Mouse (Mus musculus) ovary, postnatal 14 days (tissue): ENCODE results near the gene Ankrd33b.

Experiments
- DNase-seq: peaks from one replicate; pipeline ENCODE4 v3.0.0; 2022; ENCODE audit warnings: low spot score

Gene Ankrd33b

GRCm38 (mm10) chr15:31366596-31367480 is 688 bp downstream of the Ankrd33b start:
- DNase-seq = no peak

- DNase-seq = no peak
These were observed 1.6 kb downstream of the Ankrd33b start for GRCm38 (mm10) chr15:31365720-31366591.

GRCm38 (mm10) chr15:31365041-31365719 is 2.3 kb downstream of the Ankrd33b start:
- no peak for DNase-seq

- no peak for DNase-seq
These were observed 3.1 kb downstream of the Ankrd33b start for GRCm38 (mm10) chr15:31364396-31364795.

GRCm38 (mm10) chr15:31363981-31364361 is 3.6 kb downstream of the Ankrd33b start:
- no peak for DNase-seq

GRCm38 (mm10) chr15:31363241-31363980 is 4.1 kb downstream of the Ankrd33b start:
- no peak for DNase-seq

GRCm38 (mm10) chr15:31361259-31361853 is 6.2 kb downstream of the Ankrd33b start:
- no peak for DNase-seq

GRCm38 (mm10) chr15:31360593-31360992 is 6.9 kb downstream of the Ankrd33b start:
- DNase-seq = no peak

- no peak for DNase-seq
These were observed 7.7 kb downstream of the Ankrd33b start for GRCm38 (mm10) chr15:31359805-31360204.

- no peak for DNase-seq
These were observed 14.8 kb downstream of the Ankrd33b start for GRCm38 (mm10) chr15:31352494-31353279.

GRCm38 (mm10) chr15:31349810-31350341 is 17.6 kb downstream of the Ankrd33b start:
- DNase-seq = no peak

GRCm38 (mm10) chr15:31349046-31349445 is 18.5 kb downstream of the Ankrd33b start:
- no peak for DNase-seq

GRCm38 (mm10) chr15:31348241-31348640 is 19.3 kb downstream of the Ankrd33b start:
- no peak for DNase-seq

GRCm38 (mm10) chr15:31346508-31346907 is 21.0 kb downstream of the Ankrd33b start:
- no peak for DNase-seq

- no peak for DNase-seq
These were observed 22.2 kb downstream of the Ankrd33b start for GRCm38 (mm10) chr15:31345366-31345765.

GRCm38 (mm10) chr15:31344811-31345211 is 22.7 kb downstream of the Ankrd33b start:
- DNase-seq = no peak

GRCm38 (mm10) chr15:31343602-31344001 is 23.9 kb downstream of the Ankrd33b start:
- DNase-seq = no peak

- no peak for DNase-seq
These were observed 25.0 kb downstream of the Ankrd33b start for GRCm38 (mm10) chr15:31342496-31342901.

GRCm38 (mm10) chr15:31342001-31342400 is 25.5 kb downstream of the Ankrd33b start:
- no peak for DNase-seq

- DNase-seq = no peak
These were observed 28.8 kb downstream of the Ankrd33b start for GRCm38 (mm10) chr15:31338656-31339291.
